Mouse (Mus musculus): ENCODE data around the gene Gm20388.

Gm20388 gene

GRCm38 (mm10) chr8:122698254-122698768, 2787.7 kb downstream of the Gm20388 start:
- DNase-seq: peak; percentile 70 to 78

- peak; percentile 71 to 77 for DNase-seq
Observed at GRCm38 (mm10) chr8:122699005-122699492, 2788.4 kb downstream of the Gm20388 start, which contains the start of gene Cbfa2t3. Cbfa2t3 (minus strand) TSS chr8:122699109.

GRCm38 (mm10) chr8:122700628-122701027, 2790.0 kb downstream of the Gm20388 start:
- DNase-seq: peak; percentile 64 to 69

GRCm38 (mm10) chr8:122701441-122702185, 2791.0 kb downstream of the Gm20388 start:
- peak; percentile 85 to 90 for DNase-seq

GRCm38 (mm10) chr8:122702301-122702941, 2791.8 kb downstream of the Gm20388 start:
- DNase-seq: peak in 1 of 2 experiments; percentile 75

GRCm38 (mm10) chr8:122702957-122703356, 2792.3 kb downstream of the Gm20388 start:
- no peak for DNase-seq

- DNase-seq: no peak
Observed at GRCm38 (mm10) chr8:122704612-122705011, 2794.0 kb downstream of the Gm20388 start.

- no peak for DNase-seq
Observed at GRCm38 (mm10) chr8:122705901-122706561, 2795.4 kb downstream of the Gm20388 start.

- DNase-seq: no peak
Observed at GRCm38 (mm10) chr8:122707184-122707583, 2796.5 kb downstream of the Gm20388 start.

- peak; percentile 82 to 86 for DNase-seq
Observed at GRCm38 (mm10) chr8:122709340-122710111, 2798.9 kb downstream of the Gm20388 start.

- no peak for DNase-seq
Observed at GRCm38 (mm10) chr8:122711480-122711879, 2800.8 kb downstream of the Gm20388 start.

GRCm38 (mm10) chr8:122711891-122712365, 2801.3 kb downstream of the Gm20388 start:
- peak in 1 of 2 experiments; percentile 62 for DNase-seq

- peak; percentile 79 to 87 for DNase-seq
Observed at GRCm38 (mm10) chr8:122712411-122713156, 2801.9 kb downstream of the Gm20388 start.

GRCm38 (mm10) chr8:122713157-122713518, 2802.5 kb downstream of the Gm20388 start:
- DNase-seq: no peak

GRCm38 (mm10) chr8:122716566-122716965, 2805.9 kb downstream of the Gm20388 start:
- DNase-seq: no peak

- no peak for DNase-seq
Observed at GRCm38 (mm10) chr8:122717869-122718509, 2807.3 kb downstream of the Gm20388 start.

GRCm38 (mm10) chr8:122718711-122719499, 2808.3 kb downstream of the Gm20388 start:
- no peak for DNase-seq

GRCm38 (mm10) chr8:122719500-122720065, 2808.9 kb downstream of the Gm20388 start:
- DNase-seq: no peak

- DNase-seq: peak in 1 of 2 experiments; percentile 39
Observed at GRCm38 (mm10) chr8:122720070-122720729, 2809.6 kb downstream of the Gm20388 start.
